Comparison of ENCODE assay signal across 11 mouse cellular contexts in the genomic region with DNA sequence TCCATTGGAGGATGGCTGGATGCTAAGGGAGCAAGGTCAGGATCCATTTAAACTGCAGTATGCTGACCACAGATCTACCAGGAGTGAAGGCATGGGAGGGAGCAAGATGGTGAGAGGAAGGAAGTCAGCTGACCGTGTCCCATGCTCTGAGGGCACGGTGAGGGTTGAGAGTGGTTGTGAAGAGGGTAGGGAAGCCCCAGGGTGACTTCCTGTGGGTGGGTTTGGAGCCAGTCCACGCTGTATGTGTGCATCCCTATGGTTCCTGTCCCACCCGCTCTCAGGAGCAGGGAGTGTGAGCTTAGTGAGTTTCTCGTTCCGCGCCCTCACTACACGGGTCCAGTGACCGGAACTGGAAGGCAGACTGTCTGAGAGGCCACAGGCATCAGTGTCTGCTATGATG. TPM values are rescaled to one million over a fixed set of nuclear protein-coding genes. Genes with fewer than 3 reads are reported as not detected.
DNase-seq lines count a peak whose midpoint lies in the region; TF ChIP-seq lines count a peak whose summit lies in the region.
"Had no signal": no experiment of that assay in that cellular context is flagged by ENCODE, and none has a peak within 500 bp of the region (broad histone marks: within the 10 kb centered on the region; RNA-seq: fewer than 3 reads in every experiment).

No protein-coding gene starts in this region.

- H3K4me1 ChIP-seq in bone marrow, adult 2 months (ENCODE audit: control insufficient read depth, insufficient read depth, low read length) = peaks cover 8% of the 10 kb centered on the region

- WGBS in bone marrow, adult 2 months = 9% methylated on average over 9 of the region's 9 CpGs
- 6% methylated on average over 9 of the region's 9 CpGs for WGBS in macrophage (ENCODE audit: missing documents)

- TF ChIP-seq CTCF in bone marrow, adult 2 months (IDR thresholded peaks at IDR 0.05; ENCODE audit: control insufficient read depth, insufficient read depth, low read length) = no peak

- H3K36me3 ChIP-seq in macrophage (ENCODE audit: inconsistent target) = peaks cover 17% of the 10 kb centered on the region; the same call in 1 of the 2 replicates

- TF ChIP-seq POLR2A in bone marrow, adult 2 months (IDR thresholded peaks at IDR 0.05; ENCODE audit: borderline replicate concordance, control insufficient read depth, low read depth, low read length) = no peak

- peak; percentile 15 for DNase-seq in adrenal gland, postnatal 10 days
- no peak for DNase-seq in adrenal gland, postnatal 25 days
- peak; percentile 83 for DNase-seq in layer of hippocampus, adult 9-11 months
- DNase-seq in layer of hippocampus, adult 8-10 months (ENCODE audit: low spot score in 2 of 2) = no peak
- DNase-seq in retina, embryonic 14.5 days (ENCODE audit: low spot score) = no peak
- no peak for DNase-seq in MN1 (ENCODE audit: low spot score)
- DNase-seq: cerebellum, adult 9-10 months had no signal

- peak overlapping the region; percentile 11 for H3K4me3 ChIP-seq in bone marrow, adult 2 months (replicated peaks; ENCODE audit: control insufficient read depth, low read depth, low read length)
- no peak overlapping the region for H3K4me3 ChIP-seq in macrophage (ENCODE audit: inconsistent target)
- H3K4me3 ChIP-seq: limb, embryonic 10.5 days; myocyte had no signal

- H3K27ac ChIP-seq in bone marrow, adult 2 months (ENCODE audit: control insufficient read depth, insufficient read depth, low read depth, low read length, poor library complexity) = peak overlapping the region; percentile 48
- peak overlapping the region; percentile 79 for H3K27ac ChIP-seq in macrophage
- H3K27ac ChIP-seq: limb, embryonic 10.5 days had no signal

- peaks cover 39% of the 10 kb centered on the region for H3K79me2 ChIP-seq in macrophage (ENCODE audit: inconsistent target)

RNA-seq across cellular contexts. Expression of a gene that starts 5.3 kb away (rescaled TPM):
- 10 to 100 TPM; 27.0 to 32.5 TPM for total RNA-seq in adrenal gland, postnatal 10 days (2021)
- 25.8 and 53.9 TPM in 2 replicates for total RNA-seq in adrenal gland, postnatal 25 days (2021)
- 10 to 100 TPM; 10.3 to 21.0 (median 15.3) TPM for total RNA-seq in layer of hippocampus, adult 8-10 months (2022)
- polyA plus RNA-seq in bone marrow, adult 2 months (2011; ENCODE audit: insufficient read depth, insufficient read length, low replicate concordance, missing spikeins) = 7.4 and 12.4 TPM in 2 replicates
- total RNA-seq in macrophage (2018; cell fraction: chromatin; rRNA removed) = 10 to 100 TPM in 15 of 26 experiments, 1 to 10 TPM in 11; 1.0 to 51.2 (median 11.9) TPM
- total RNA-seq in macrophage (2018; cell fraction: cytosol; rRNA removed) = 100 to 1,000 TPM in 22 of 26 experiments, 10 to 100 TPM in 4; 59.2 to 274 (median 187) TPM
- 100 to 1,000 TPM in 11 of 26 experiments, 10 to 100 TPM in 14, 1 to 10 TPM in 1; 7.5 to 190 (median 90.8) TPM for total RNA-seq in macrophage (2018; cell fraction: nucleus; rRNA removed)
- polyA plus RNA-seq in macrophage (2018) = 125 to 195 TPM (median 135 TPM) in 3 replicates

RNA-seq across cellular contexts. Expression of a gene that starts 47.5 kb away (rescaled TPM):
- 10 to 100 TPM; 14.4 to 19.3 TPM for total RNA-seq in adrenal gland, postnatal 10 days (2021)
- total RNA-seq in adrenal gland, postnatal 25 days (2021) = 18.9 and 19.0 TPM in 2 replicates
- 10 to 100 TPM; 15.1 to 17.6 (median 16.2) TPM for total RNA-seq in layer of hippocampus, adult 8-10 months (2022)
- polyA plus RNA-seq in bone marrow, adult 2 months (2011; ENCODE audit: insufficient read depth, insufficient read length, low replicate concordance, missing spikeins) = 6.9 and 12.9 TPM in 2 replicates
- total RNA-seq in macrophage (2018; cell fraction: chromatin; rRNA removed) = 100 to 1,000 TPM in 1 of 26 experiments, 10 to 100 TPM in 25; 22.0 to 116 (median 41.8) TPM
- 10 to 100 TPM; 22.3 to 51.1 (median 30.6) TPM for total RNA-seq in macrophage (2018; cell fraction: cytosol; rRNA removed)
- 10 to 100 TPM; 29.4 to 62.6 (median 40.1) TPM for total RNA-seq in macrophage (2018; cell fraction: nucleus; rRNA removed)
- 14.1 to 25.5 TPM (median 17.6 TPM) in 3 replicates for polyA plus RNA-seq in macrophage (2018)

Comparison
In these comparisons a context has a peak if more than half of its experiments do, and no peak if none do; other contexts are left out.
1. DNase-seq: peak in adrenal gland, postnatal 10 days (single experiment) and layer of hippocampus, adult 9-11 months (single experiment); none in adrenal gland, postnatal 25 days (single experiment), layer of hippocampus, adult 8-10 months (0 of 2), retina, embryonic 14.5 days (single experiment) and MN1 (single experiment).